25 mouse cellular contexts compared by ENCODE assay signal in genomic region chr1:20039389-20039788, GRCm38 (mm10).
DNase-seq lines count a peak whose midpoint lies in the region; ATAC-seq and TF ChIP-seq lines count a peak whose summit lies in the region.
"Had no signal": no experiment of that assay in that cellular context is flagged by ENCODE, and none has a peak within 500 bp of the region (broad histone marks: within the 10 kb centered on the region; RNA-seq: fewer than 3 reads in every experiment).

No protein-coding gene starts in this region.

- no peak for TF ChIP-seq EP300 in liver, postnatal 0 days (IDR thresholded peaks at IDR 0.05; ENCODE audit: low read depth)

- no peak for TF ChIP-seq CTCF in forebrain, postnatal 0 days (IDR thresholded peaks at IDR 0.05; ENCODE audit: low read depth)
- TF ChIP-seq CTCF in liver, postnatal 0 days (IDR thresholded peaks at IDR 0.05; ENCODE audit: low read depth), result no peak

- no peaks in the 10 kb centered on the region for H3K9me3 ChIP-seq in forebrain, embryonic 14.5 days (replicated peaks; ENCODE audit: control insufficient read depth, low read length)
- H3K9me3 ChIP-seq in forebrain, embryonic 13.5 days (replicated peaks), result no peaks in the 10 kb centered on the region
- H3K9me3 ChIP-seq in forebrain, postnatal 0 days (ENCODE audit: low read length), result no peaks in the 10 kb centered on the region
- no peaks in the 10 kb centered on the region for H3K9me3 ChIP-seq in forebrain, embryonic 12.5 days
- H3K9me3 ChIP-seq in liver, postnatal 0 days (ENCODE audit: low read length), result no peaks in the 10 kb centered on the region
- H3K9me3 ChIP-seq: embryonic facial prominence, embryonic 10.5 days; embryonic facial prominence, embryonic 13.5 days; hindbrain, embryonic 12.5 days; hindbrain, embryonic 15.5 days had no signal

- DNase-seq in forebrain, embryonic 14.5 days (ENCODE audit: low spot score), result peak; percentile 41
- DNase-seq in forebrain, postnatal 0 days, result no peak
- DNase-seq in layer of hippocampus, adult 9-11 months, result peak; percentile 4
- DNase-seq in layer of hippocampus, postnatal 36 days, result no peak
- DNase-seq in telencephalon, adult 2 months (ENCODE audit: low read depth, low spot score), result peak; percentile 6
- DNase-seq in liver, postnatal 0 days, result no peak
- DNase-seq: adrenal gland, adult 8-10 months; adrenal gland, postnatal 25 days; cerebellum, adult 11 months; cerebellum, adult 2 months; cerebellum, adult 9-11 months; cerebellum, postnatal 25 days; embryo, embryonic 11 days; gastrocnemius, adult 2 months; gastrocnemius, postnatal 14 days; heart, adult 11 months had no signal

- H3K4me3 ChIP-seq in forebrain, embryonic 14.5 days (ENCODE audit: low read depth, low read length), result no peak overlapping the region
- H3K4me3 ChIP-seq in forebrain, embryonic 13.5 days, result no peak overlapping the region
- H3K4me3 ChIP-seq in forebrain, postnatal 0 days (ENCODE audit: low read depth, low read length), result no peak overlapping the region
- H3K4me3 ChIP-seq in forebrain, embryonic 12.5 days (replicated peaks), result no peak overlapping the region
- no peak overlapping the region for H3K4me3 ChIP-seq in liver, postnatal 0 days (ENCODE audit: low read depth, low read length)
- H3K4me3 ChIP-seq: embryonic facial prominence, embryonic 10.5 days; embryonic facial prominence, embryonic 13.5 days; erythroblast, embryonic 14.5 days; gastrocnemius, adult 2 months; hindbrain, embryonic 12.5 days; hindbrain, embryonic 15.5 days had no signal

- no peak overlapping the region for H3K4me2 ChIP-seq in forebrain, embryonic 14.5 days (ENCODE audit: low read length)
- H3K4me2 ChIP-seq in forebrain, embryonic 13.5 days, result no peak overlapping the region
- no peak overlapping the region for H3K4me2 ChIP-seq in forebrain, postnatal 0 days (ENCODE audit: low read depth)
- no peak overlapping the region for H3K4me2 ChIP-seq in forebrain, embryonic 12.5 days
- no peak overlapping the region for H3K4me2 ChIP-seq in liver, postnatal 0 days (ENCODE audit: low read depth, low read length)
- H3K4me2 ChIP-seq: embryonic facial prominence, embryonic 13.5 days; heart, embryonic 11.5 days; hindbrain, embryonic 12.5 days; hindbrain, embryonic 15.5 days had no signal

- ATAC-seq in forebrain, embryonic 14.5 days, result no peak; the same call in 1 of the 2 replicates
- no peak for ATAC-seq in forebrain, embryonic 13.5 days
- peak; percentile 71; the same call in 1 of the 2 replicates for ATAC-seq in forebrain, postnatal 0 days
- ATAC-seq in forebrain, embryonic 12.5 days (ENCODE audit: low FRiP score), result no peak
- ATAC-seq in liver, postnatal 0 days, result no peak
- ATAC-seq: activated CD4-positive, CD25-positive, alpha-beta regulatory T cell, adult 4 months had no signal

- 79% methylated on average over 3 of the region's 3 CpGs for WGBS in forebrain, embryonic 14.5 days
- 88% methylated on average over 3 of the region's 3 CpGs for WGBS in forebrain, embryonic 13.5 days
- WGBS in forebrain, postnatal 0 days, result 50% methylated on average over 3 of the region's 3 CpGs
- WGBS in forebrain, embryonic 12.5 days, result 81% methylated on average over 3 of the region's 3 CpGs
- WGBS in liver, postnatal 0 days (ENCODE audit: insufficient replicate concordance), result 76% methylated on average over 3 of the region's 3 CpGs

- no peak overlapping the region for H3K27ac ChIP-seq in forebrain, embryonic 14.5 days (ENCODE audit: low read depth, low read length)
- no peak overlapping the region for H3K27ac ChIP-seq in forebrain, embryonic 13.5 days
- H3K27ac ChIP-seq in forebrain, postnatal 0 days (ENCODE audit: low read depth, low read length), result peak overlapping the region; percentile 37
- no peak overlapping the region for H3K27ac ChIP-seq in forebrain, embryonic 12.5 days
- no peak overlapping the region for H3K27ac ChIP-seq in liver, postnatal 0 days (ENCODE audit: low read depth)
- H3K27ac ChIP-seq: embryonic facial prominence, embryonic 10.5 days; embryonic facial prominence, embryonic 13.5 days; gastrocnemius, adult 2 months; hindbrain, embryonic 12.5 days; hindbrain, embryonic 15.5 days had no signal

- H3K9ac ChIP-seq in forebrain, embryonic 14.5 days (ENCODE audit: low read length), result no peak overlapping the region
- no peak overlapping the region for H3K9ac ChIP-seq in forebrain, embryonic 13.5 days
- no peak overlapping the region for H3K9ac ChIP-seq in forebrain, postnatal 0 days
- no peak overlapping the region for H3K9ac ChIP-seq in forebrain, embryonic 12.5 days
- H3K9ac ChIP-seq in liver, postnatal 0 days (replicated peaks), result no peak overlapping the region
- H3K9ac ChIP-seq: embryonic facial prominence, embryonic 13.5 days; hindbrain, embryonic 12.5 days; hindbrain, embryonic 15.5 days had no signal

- no peaks in the 10 kb centered on the region for H3K4me1 ChIP-seq in forebrain, embryonic 14.5 days (ENCODE audit: control insufficient read depth, insufficient read depth, low read length)
- no peaks in the 10 kb centered on the region for H3K4me1 ChIP-seq in forebrain, embryonic 13.5 days
- H3K4me1 ChIP-seq in forebrain, postnatal 0 days (ENCODE audit: insufficient read depth), result no peaks in the 10 kb centered on the region
- H3K4me1 ChIP-seq in forebrain, embryonic 12.5 days, result no peaks in the 10 kb centered on the region
- H3K4me1 ChIP-seq in liver, postnatal 0 days (ENCODE audit: insufficient read depth), result no peaks in the 10 kb centered on the region
- H3K4me1 ChIP-seq: embryonic facial prominence, embryonic 10.5 days; embryonic facial prominence, embryonic 13.5 days; hindbrain, embryonic 12.5 days; hindbrain, embryonic 15.5 days had no signal

- H3K36me3 ChIP-seq in forebrain, embryonic 14.5 days (ENCODE audit: control insufficient read depth, insufficient read depth, low read length), result no peaks in the 10 kb centered on the region
- H3K36me3 ChIP-seq in forebrain, embryonic 13.5 days (ENCODE audit: poor library complexity, severe bottlenecking), result no peaks in the 10 kb centered on the region
- no peaks in the 10 kb centered on the region for H3K36me3 ChIP-seq in forebrain, postnatal 0 days (ENCODE audit: insufficient read depth)
- no peaks in the 10 kb centered on the region for H3K36me3 ChIP-seq in forebrain, embryonic 12.5 days (replicated peaks)
- H3K36me3 ChIP-seq in liver, postnatal 0 days (replicated peaks; ENCODE audit: insufficient read depth, low read length), result no peaks in the 10 kb centered on the region
- H3K36me3 ChIP-seq: embryonic facial prominence, embryonic 10.5 days; embryonic facial prominence, embryonic 13.5 days; hindbrain, embryonic 12.5 days; hindbrain, embryonic 15.5 days had no signal

- no peaks in the 10 kb centered on the region for H3K27me3 ChIP-seq in forebrain, embryonic 14.5 days (replicated peaks; ENCODE audit: control insufficient read depth, insufficient read depth, low read length)
- H3K27me3 ChIP-seq in forebrain, embryonic 13.5 days, result no peaks in the 10 kb centered on the region
- no peaks in the 10 kb centered on the region for H3K27me3 ChIP-seq in forebrain, postnatal 0 days (ENCODE audit: insufficient read depth, low read length)
- H3K27me3 ChIP-seq in forebrain, embryonic 12.5 days, result no peaks in the 10 kb centered on the region
- no peaks in the 10 kb centered on the region for H3K27me3 ChIP-seq in liver, postnatal 0 days (ENCODE audit: insufficient read depth, low read length)
- H3K27me3 ChIP-seq: embryonic facial prominence, embryonic 13.5 days; hindbrain, embryonic 12.5 days; hindbrain, embryonic 15.5 days had no signal

Comparison
In these comparisons a context has a peak if more than half of its experiments do, and no peak if none do; other contexts are left out.
1. DNase-seq: peak in forebrain, embryonic 14.5 days (single experiment), layer of hippocampus, adult 9-11 months (single experiment) and telencephalon, adult 2 months (single experiment); none in forebrain, postnatal 0 days (single experiment), layer of hippocampus, postnatal 36 days (0 of 2) and liver, postnatal 0 days (single experiment).